Mouse (Mus musculus) heart, adult 2 months (tissue): Measurements from ENCODE around the gene Itk. TPM values are rescaled to one million over a fixed set of nuclear protein-coding genes. Genes with fewer than 3 reads are reported as not detected.

Experiments
- DNase-seq, 2 experiments: peaks; one replicate each; pipeline ENCODE4 v3.0.0; 2021
- H3K27ac ChIP-seq: fragments of 200-600 bp; 2 replicates; pipeline ENCODE4 v1.8.1; 2022
- H3K27me3 ChIP-seq: fragments of 200-500 bp; 2 replicates; pipeline ENCODE4 v1.6.1; 2012; ENCODE audit warnings: mild to moderate bottlenecking, low read length, inconsistent platforms, mixed read lengths; ENCODE audit not compliant: control insufficient read depth, insufficient read depth
- H3K36me3 ChIP-seq: fragments of 200-500 bp; 2 replicates; pipeline ENCODE4 v1.6.1; 2012; ENCODE audit warnings: low read length, inconsistent platforms; ENCODE audit not compliant: control insufficient read depth, insufficient read depth
- H3K4me1 ChIP-seq: fragments of 200-500 bp; 2 replicates; pipeline ENCODE4 v1.6.1; 2011; ENCODE audit warnings: low read length; ENCODE audit not compliant: control insufficient read depth, insufficient read depth
- H3K4me3 ChIP-seq: fragments of 200-600 bp; 2 replicates; pipeline ENCODE4 v1.8.1; 2022
- H3K79me2 ChIP-seq: fragments of 200-500 bp; replicated peaks from 2 replicates; pipeline ENCODE4 v1.6.1; 2012; ENCODE audit warnings: mild to moderate bottlenecking, inconsistent platforms, low read length, moderate library complexity, mixed read lengths; ENCODE audit not compliant: control insufficient read depth, insufficient read depth
- H3K9ac ChIP-seq: fragments of 200-500 bp; 2 replicates; pipeline ENCODE4 v1.6.1; 2012; ENCODE audit warnings: low read depth, mild to moderate bottlenecking, control low read depth, inconsistent platforms, low read length, mixed read lengths
- CTCF ChIP-seq: fragments of 200-600 bp; IDR thresholded peaks from 2 replicates; pipeline ENCODE4 v1.8.1; 2022; ENCODE audit warnings: antibody characterized with exemption, mild to moderate bottlenecking, moderate library complexity
- EP300 ChIP-seq: fragments of 200-500 bp; IDR thresholded peaks from 2 replicates; pipeline ENCODE4 v1.6.1; 2011; ENCODE audit warnings: low read depth, low read length, control low read depth; ENCODE audit not compliant: insufficient read depth
- POLR2A ChIP-seq: fragments of 200-500 bp; IDR thresholded peaks from 2 replicates; pipeline ENCODE4 v1.6.1; 2011; ENCODE audit warnings: mild to moderate bottlenecking, low read depth, low read length, control low read depth; ENCODE audit not compliant: insufficient read depth
- WGBS: fragments of 180-500 bp; shearing (Covaris S2); methylation state at CpG from one replicate; pipeline ENCODE4 v1.1.7; 2018; 5-methylcytosine and 5-hydroxymethylcytosine counted together
- intact Hi-C: fragments of 180-260 bp; cut with DNase I; formaldehyde crosslinking; loops from one replicate; pipeline ENCODE4 v1.15.1; 2025
- polyA plus RNA-seq: library from polyadenylated mRNA; depleted of rRNA; stranded (reverse); fragments of >200 nt; gene quantifications from 2 replicates; pipeline ENCODE4 v1.2.3, GENCODE M21; 2012
- total RNA-seq, 2 experiments: library from RNA; stranded (reverse); gene quantifications; 2 replicates each; pipeline ENCODE4 v1.2.3; 2021

Itk gene
- total and polyA plus RNA-seq, 3 experiments, result 0.26 to 0.51 (median 0.30) TPM

DNA sequence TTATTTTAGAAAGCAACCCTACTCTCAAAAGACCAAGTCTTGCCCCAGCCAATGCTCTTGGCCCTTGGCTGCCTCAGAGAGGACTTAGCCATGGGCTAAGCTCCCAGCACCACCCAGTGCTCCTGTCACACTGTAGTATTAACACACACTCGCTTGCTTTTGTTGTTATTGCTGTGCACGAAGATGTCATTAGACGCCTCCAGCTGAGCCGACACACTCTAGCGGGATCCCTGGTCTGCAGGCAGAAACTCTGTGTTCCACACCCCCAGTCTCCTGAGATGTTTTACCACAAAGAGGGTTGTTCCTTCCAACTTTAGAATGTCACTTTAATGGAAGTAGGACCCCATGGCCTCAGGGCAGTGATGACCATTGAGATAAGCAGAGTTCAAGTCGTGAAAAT, 877 bp downstream of the Itk start:
- H3K4me1 ChIP-seq, result no peaks in the 10 kb centered on the region
- H3K4me3 ChIP-seq, result no peak overlapping the region
- H3K27me3 ChIP-seq, result no peaks in the 10 kb centered on the region
- TF ChIP-seq POLR2A, result no peak
- no peak for TF ChIP-seq CTCF
- no peaks in the 10 kb centered on the region for H3K36me3 ChIP-seq
- no peak overlapping the region for H3K27ac ChIP-seq
- intact Hi-C loops, result no loop called here
- no peak for DNase-seq
- no peaks in the 10 kb centered on the region for H3K79me2 ChIP-seq
- 77% methylated on average over 6 of the region's 6 CpGs for WGBS
- no peak overlapping the region for H3K9ac ChIP-seq

DNA sequence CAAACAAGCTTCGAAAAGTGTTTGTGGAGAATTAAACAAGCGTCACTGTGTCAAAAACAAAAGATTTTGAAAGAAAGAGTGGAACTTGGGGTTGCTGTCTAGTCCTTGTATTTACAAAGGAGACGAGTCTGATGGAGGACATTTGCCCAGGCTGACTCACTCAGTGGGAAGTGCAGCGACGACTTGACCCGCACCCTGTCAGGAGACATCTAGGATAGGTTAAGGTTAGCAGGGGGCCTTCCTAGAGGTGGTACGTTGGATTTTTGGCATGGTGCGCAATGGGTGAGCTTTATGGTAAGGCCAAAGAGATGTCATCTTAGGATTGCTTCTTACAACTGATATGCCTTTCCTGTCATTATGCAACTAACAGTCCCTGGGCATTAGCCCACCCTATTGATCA, 2.3 kb downstream of the Itk start:
- Histone ChIP-seq H3K36me3 (no peaks in the 10 kb centered on the region), H3K27me3 (no peaks in the 10 kb centered on the region), H3K9ac (no peak overlapping the region), H3K27ac (no peak overlapping the region), H3K4me3 (no peak overlapping the region), H3K79me2 (no peaks in the 10 kb centered on the region), H3K4me1 (no peaks in the 10 kb centered on the region)
- no peak for TF ChIP-seq POLR2A
- no peak for TF ChIP-seq EP300
- TF ChIP-seq CTCF, result no peak
- WGBS, result 89% methylated on average over 8 of the region's 8 CpGs
- intact Hi-C loops, result no loop called here
- DNase-seq, result no peak

DNA sequence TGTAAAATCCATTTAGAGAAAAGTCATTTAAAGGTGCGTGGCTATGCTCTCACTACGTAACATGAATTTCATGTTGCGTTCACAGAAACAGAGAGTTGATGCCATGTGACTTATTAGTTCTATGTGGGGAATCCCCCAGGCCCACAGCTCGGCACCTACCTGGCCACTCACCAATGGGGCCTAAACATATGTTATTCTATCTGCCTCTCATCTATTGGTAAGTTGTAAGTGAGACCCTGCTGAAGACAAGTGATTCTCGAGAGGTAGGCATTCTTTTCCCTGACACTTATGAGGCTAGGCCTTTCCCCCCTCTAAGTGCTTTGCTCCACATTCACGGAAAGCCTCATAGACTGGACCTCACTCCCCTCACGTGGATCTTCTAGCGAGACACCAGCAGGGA, 2.8 kb downstream of the Itk start:
- no peak overlapping the region for H3K9ac ChIP-seq
- no peaks in the 10 kb centered on the region for H3K27me3 ChIP-seq
- H3K4me3 ChIP-seq, result no peak overlapping the region
- TF ChIP-seq POLR2A, result no peak
- TF ChIP-seq CTCF, result no peak
- no peak for TF ChIP-seq EP300
- H3K79me2 ChIP-seq, result no peaks in the 10 kb centered on the region
- intact Hi-C loops, result no loop called here
- no peaks in the 10 kb centered on the region for H3K36me3 ChIP-seq
- H3K4me1 ChIP-seq, result no peaks in the 10 kb centered on the region
- H3K27ac ChIP-seq, result no peak overlapping the region
- DNase-seq, result no peak
- 81% methylated on average over 8 of the region's 8 CpGs for WGBS

DNA sequence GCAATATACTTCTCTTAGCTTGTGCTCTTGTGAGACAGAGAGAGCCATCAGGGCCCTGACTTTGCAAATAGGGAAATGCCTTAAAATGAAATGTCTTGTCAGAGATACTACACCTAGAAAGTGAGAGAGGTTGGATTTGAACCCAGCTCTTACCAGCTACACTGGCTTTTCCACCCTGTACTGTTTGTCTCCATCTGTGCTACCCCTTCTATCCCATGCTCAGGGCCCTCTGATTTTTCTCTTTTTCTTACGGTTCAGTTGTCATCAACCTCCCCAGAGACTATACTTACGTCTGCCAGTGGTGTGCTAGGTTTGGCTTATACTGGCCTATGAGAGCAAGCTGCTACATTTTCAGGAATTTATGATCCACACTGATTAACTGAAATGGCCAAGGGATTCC, 4.4 kb downstream of the Itk start:
- Histone ChIP-seq H3K36me3 (no peaks in the 10 kb centered on the region), H3K79me2 (no peaks in the 10 kb centered on the region), H3K27ac (no peak overlapping the region), H3K9ac (no peak overlapping the region), H3K4me1 (no peaks in the 10 kb centered on the region), H3K4me3 (no peak overlapping the region), H3K27me3 (no peaks in the 10 kb centered on the region)
- TF ChIP-seq CTCF, result no peak
- TF ChIP-seq POLR2A, result no peak
- no peak for TF ChIP-seq EP300
- no peak for DNase-seq
- WGBS, result 73% methylated on average over 2 of the region's 2 CpGs
- intact Hi-C loops, result no loop called here

DNA sequence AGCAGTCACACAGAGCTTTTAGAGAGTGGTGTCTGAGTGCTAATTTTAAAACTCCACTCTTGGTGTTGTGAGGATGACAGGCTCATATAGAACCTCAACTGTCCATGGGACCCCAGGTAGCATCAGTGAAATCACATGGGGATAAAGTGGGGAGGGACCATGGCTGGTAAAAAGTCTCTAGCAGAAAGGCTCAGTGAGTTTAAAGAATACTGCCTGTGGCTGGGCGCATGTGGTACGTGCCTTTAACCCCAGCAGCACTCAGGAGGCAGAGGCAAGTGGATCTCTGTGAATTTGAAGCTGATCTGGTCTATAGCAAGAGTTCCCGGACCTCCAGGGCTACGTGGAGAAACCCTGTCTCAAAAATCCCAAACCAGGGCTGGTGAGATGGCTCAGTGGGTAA, 6.8 kb downstream of the Itk start:
- Histone ChIP-seq H3K27ac (no peak overlapping the region), H3K4me1 (no peaks in the 10 kb centered on the region), H3K27me3 (no peaks in the 10 kb centered on the region), H3K79me2 (no peaks in the 10 kb centered on the region), H3K36me3 (no peaks in the 10 kb centered on the region), H3K4me3 (no peak overlapping the region), H3K9ac (no peak overlapping the region)
- 85% methylated on average over 4 of the region's 4 CpGs for WGBS
- TF ChIP-seq POLR2A, result no peak
- no peak for TF ChIP-seq CTCF
- no peak for TF ChIP-seq EP300
- intact Hi-C loops, result no loop called here
- DNase-seq, result no peak

DNA sequence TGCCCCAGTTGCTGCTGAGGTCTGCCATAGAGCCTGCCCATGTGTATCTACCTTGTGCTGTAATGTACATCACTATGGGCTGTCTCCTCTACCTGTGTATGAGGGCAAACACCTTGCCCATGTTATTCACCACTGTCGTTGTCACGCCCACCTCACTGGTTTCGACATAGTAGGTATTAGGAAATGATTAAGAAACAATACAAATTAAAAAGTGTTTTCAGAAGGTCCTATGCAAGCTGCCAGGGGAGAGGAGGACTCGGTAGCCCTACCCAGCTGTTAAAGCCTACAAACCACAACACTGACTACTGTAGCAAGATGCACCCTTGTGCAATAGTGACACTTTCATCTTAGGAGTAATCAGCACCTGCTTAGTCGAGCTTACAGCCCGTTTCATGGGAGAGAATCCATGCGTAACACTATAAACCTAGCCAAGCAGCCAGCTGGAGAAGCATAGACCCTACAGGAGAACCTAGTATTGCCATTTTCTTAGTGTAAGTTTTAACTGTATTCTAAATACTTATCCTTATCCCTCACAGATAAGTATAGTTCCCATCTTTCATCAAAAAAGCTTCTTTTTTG, 9.1 kb downstream of the Itk start:
- no peaks in the 10 kb centered on the region for H3K27me3 ChIP-seq
- H3K9ac ChIP-seq, result no peak overlapping the region
- no peaks in the 10 kb centered on the region for H3K79me2 ChIP-seq
- H3K4me3 ChIP-seq, result no peak overlapping the region
- no peaks in the 10 kb centered on the region for H3K4me1 ChIP-seq
- intact Hi-C loops, result no loop called here
- DNase-seq, result no peak
- H3K36me3 ChIP-seq, result no peaks in the 10 kb centered on the region
- TF ChIP-seq CTCF, result no peak
- TF ChIP-seq POLR2A, result no peak
- TF ChIP-seq EP300, result no peak
- no peak overlapping the region for H3K27ac ChIP-seq
- WGBS, result 77% methylated on average over 7 of the region's 7 CpGs
